Mouse (Mus musculus) regulatory T cell (primary cell): Measurements from ENCODE around the gene Tmem44.

Experiments
- in situ Hi-C: fragments of 300-600 bp; cut with MboI, MseI; formaldehyde crosslinking; loops from one replicate; pipeline ENCODE4 v1.15.1; 2025; ENCODE audit warnings: high pct_unique_total_duplicates

Gene Tmem44

GRCm38 (mm10) chr16:30518635-30519034, 32.0 kb downstream of the Tmem44 start:
- in situ Hi-C loops = no loop called here

- in situ Hi-C loops = no loop called here
Measured at GRCm38 (mm10) chr16:30517666-30518283, 32.9 kb downstream of the Tmem44 start.

- in situ Hi-C loops = no loop called here
Measured at GRCm38 (mm10) chr16:30516993-30517392, 33.6 kb downstream of the Tmem44 start.

GRCm38 (mm10) chr16:30515418-30515817, 35.2 kb downstream of the Tmem44 start:
- in situ Hi-C loops = no loop called here

- in situ Hi-C loops = loop anchor here (5.0 kb wide), 2 partner anchors 136 to 261 kb away; no protein-coding TSS in a partner anchor
Measured at GRCm38 (mm10) chr16:30513050-30514024, 37.3 kb downstream of the Tmem44 start.

GRCm38 (mm10) chr16:30512375-30513049, 38.1 kb downstream of the Tmem44 start:
- in situ Hi-C loops = loop anchor here (5.0 kb wide), 2 partner anchors 135 to 260 kb away; no protein-coding TSS in a partner anchor

DNA sequence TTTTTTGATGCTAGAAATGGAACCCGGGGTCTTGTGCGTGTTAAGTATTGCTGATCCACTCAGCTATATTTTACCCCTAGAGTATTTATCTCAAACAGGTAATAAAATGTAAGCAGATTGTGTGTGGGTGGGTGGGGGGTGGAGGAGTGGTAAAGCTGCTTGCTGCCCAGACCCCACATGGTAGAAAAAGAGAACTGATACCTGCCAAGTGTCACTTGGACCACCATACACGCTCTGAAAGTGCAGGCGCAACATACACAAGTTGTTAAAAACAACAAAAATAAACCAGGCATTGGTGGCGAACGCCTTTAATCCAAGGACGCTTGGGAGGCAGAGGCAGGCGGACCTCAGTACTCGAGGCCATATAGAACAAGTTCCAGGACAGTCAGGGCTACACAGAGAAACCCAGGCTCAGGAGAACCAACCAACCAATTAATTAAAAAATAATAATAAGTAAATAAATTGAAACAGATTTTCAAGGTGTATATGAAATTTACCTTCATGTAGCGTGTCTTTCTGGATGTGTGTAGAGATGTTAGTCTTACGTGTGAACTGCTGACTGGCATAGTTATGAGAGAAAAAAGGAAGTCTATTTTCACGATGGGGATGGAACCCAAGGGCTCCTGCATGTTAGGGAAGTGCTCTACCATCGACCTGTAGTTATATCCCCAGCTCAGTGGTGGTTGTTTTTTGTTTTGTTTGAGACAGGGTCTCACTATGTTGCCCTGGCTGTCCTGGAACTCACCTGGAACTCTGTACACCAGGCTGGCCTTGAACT, 38.9 kb downstream of the Tmem44 start:
- in situ Hi-C loops = loop anchor here (5.0 kb wide), 2 partner anchors 134 to 259 kb away; no protein-coding TSS in a partner anchor

- in situ Hi-C loops = loop anchor here (5.0 kb wide), 2 partner anchors 133 to 258 kb away; no protein-coding TSS in a partner anchor
Measured at GRCm38 (mm10) chr16:30510504-30511451, 39.9 kb downstream of the Tmem44 start.

- in situ Hi-C loops = loop anchor here (5.0 kb wide), 2 partner anchors 133 to 258 kb away; no protein-coding TSS in a partner anchor
Measured at GRCm38 (mm10) chr16:30510091-30510490, 40.6 kb downstream of the Tmem44 start.

- in situ Hi-C loops = no loop called here
Measured at GRCm38 (mm10) chr16:30509340-30509739, 41.3 kb downstream of the Tmem44 start.

GRCm38 (mm10) chr16:30508738-30509137, 41.9 kb downstream of the Tmem44 start:
- in situ Hi-C loops = no loop called here

GRCm38 (mm10) chr16:30507120-30507519, 43.5 kb downstream of the Tmem44 start:
- in situ Hi-C loops = no loop called here

GRCm38 (mm10) chr16:30505311-30506031, 45.2 kb downstream of the Tmem44 start:
- in situ Hi-C loops = no loop called here

GRCm38 (mm10) chr16:30504856-30505255, 45.8 kb downstream of the Tmem44 start:
- in situ Hi-C loops = no loop called here

DNA sequence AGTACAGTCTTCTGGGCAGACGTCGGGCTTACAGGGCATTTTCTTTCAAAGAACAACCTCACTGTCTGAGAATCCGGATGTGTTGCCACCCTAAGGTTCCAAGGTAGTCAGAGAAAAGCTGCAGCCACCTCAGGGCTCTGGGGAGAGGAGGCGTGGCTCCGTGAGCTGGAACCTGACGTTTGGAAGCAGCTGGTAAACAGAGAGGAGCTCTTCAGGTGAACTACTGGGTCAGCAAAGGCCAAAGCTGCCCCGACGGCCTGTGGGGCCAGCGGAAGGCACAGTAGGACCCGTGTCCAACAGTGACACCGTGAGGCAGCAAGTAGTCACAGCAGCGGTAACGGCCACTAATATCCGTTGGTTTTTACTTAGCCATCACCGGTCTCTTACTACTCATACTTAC, 46.7 kb downstream of the Tmem44 start:
- in situ Hi-C loops = no loop called here

- in situ Hi-C loops = no loop called here
Measured at GRCm38 (mm10) chr16:30502221-30502891, 48.3 kb downstream of the Tmem44 start.

GRCm38 (mm10) chr16:30501621-30502020, 49.0 kb downstream of the Tmem44 start:
- in situ Hi-C loops = no loop called here

GRCm38 (mm10) chr16:30500223-30500622, 50.4 kb downstream of the Tmem44 start:
- in situ Hi-C loops = no loop called here
